Mouse (Mus musculus) liver, adult 2 months (tissue): Measurements from ENCODE around the gene Ebf1. TPM values are rescaled to one million over a fixed set of nuclear protein-coding genes. Genes with fewer than 3 reads are reported as not detected.

Experiments
- DNase-seq: peaks from one replicate; pipeline ENCODE4 v3.0.0-alpha.2; 2011; ENCODE audit warnings: low read depth, low spot score; ENCODE audit errors: extremely low read depth
- H3K27ac ChIP-seq: fragments of 200-500 bp; replicated peaks from 2 replicates; pipeline ENCODE4 v1.5.1; 2012; ENCODE audit warnings: low read depth, mild to moderate bottlenecking, control low read depth, inconsistent platforms, low read length; ENCODE audit not compliant: insufficient read depth
- H3K27me3 ChIP-seq: fragments of 200-500 bp; 2 replicates; pipeline ENCODE4 v1.6.1; 2012; ENCODE audit warnings: mild to moderate bottlenecking, moderate library complexity, low read length, inconsistent platforms; ENCODE audit not compliant: control insufficient read depth, insufficient read depth
- H3K36me3 ChIP-seq: fragments of 200-500 bp; 2 replicates; pipeline ENCODE4 v1.6.1; 2012; ENCODE audit warnings: low read length, inconsistent platforms; ENCODE audit not compliant: control insufficient read depth, insufficient read depth
- H3K4me1 ChIP-seq: fragments of 200-500 bp; 2 replicates; pipeline ENCODE4 v1.6.1; 2011; ENCODE audit warnings: low read length; ENCODE audit not compliant: control insufficient read depth, insufficient read depth
- H3K4me3 ChIP-seq: fragments of 200-500 bp; 2 replicates; pipeline ENCODE4 v1.5.1; 2011; ENCODE audit warnings: low read depth, mild to moderate bottlenecking, control low read depth, low read length, moderate library complexity; ENCODE audit not compliant: insufficient read depth
- H3K79me2 ChIP-seq: fragments of 200-500 bp; 2 replicates; pipeline ENCODE4 v1.6.1; 2012; ENCODE audit warnings: inconsistent platforms, mild to moderate bottlenecking, low read length, moderate library complexity; ENCODE audit not compliant: control insufficient read depth, insufficient read depth
- H3K9ac ChIP-seq: fragments of 200-500 bp; 2 replicates; pipeline ENCODE4 v1.6.1; 2012; ENCODE audit warnings: low read depth, mild to moderate bottlenecking, control low read depth, inconsistent platforms, low read length
- CTCF ChIP-seq: fragments of 200-500 bp; IDR thresholded peaks from 2 replicates; pipeline ENCODE4 v1.5.1; 2011; ENCODE audit warnings: low read depth, low read length, control low read depth
- POLR2A ChIP-seq: fragments of 200-500 bp; IDR thresholded peaks from 2 replicates; pipeline ENCODE4 v1.6.1; 2011; ENCODE audit warnings: low read length, control low read depth; ENCODE audit not compliant: insufficient read depth; ENCODE audit errors: extremely low read depth
- WGBS: fragments of 180-500 bp; shearing (Covaris S2); methylation state at CpG from one replicate; pipeline ENCODE4 v1.1.7; 2018; 5-methylcytosine and 5-hydroxymethylcytosine counted together
- polyA plus RNA-seq: library from polyadenylated mRNA; depleted of rRNA; stranded (reverse); fragments of >200 nt; gene quantifications from 2 replicates; pipeline ENCODE4 v1.2.3, GENCODE M21; 2012
- total RNA-seq: library from RNA; depleted of rRNA; stranded (reverse); fragments of >200 nt; gene quantifications from 2 replicates; pipeline ENCODE4 v1.2.3, GENCODE M21; 2014

Gene Ebf1
- total and polyA plus RNA-seq, 2 experiments = 0.23 to 0.37 TPM

DNA sequence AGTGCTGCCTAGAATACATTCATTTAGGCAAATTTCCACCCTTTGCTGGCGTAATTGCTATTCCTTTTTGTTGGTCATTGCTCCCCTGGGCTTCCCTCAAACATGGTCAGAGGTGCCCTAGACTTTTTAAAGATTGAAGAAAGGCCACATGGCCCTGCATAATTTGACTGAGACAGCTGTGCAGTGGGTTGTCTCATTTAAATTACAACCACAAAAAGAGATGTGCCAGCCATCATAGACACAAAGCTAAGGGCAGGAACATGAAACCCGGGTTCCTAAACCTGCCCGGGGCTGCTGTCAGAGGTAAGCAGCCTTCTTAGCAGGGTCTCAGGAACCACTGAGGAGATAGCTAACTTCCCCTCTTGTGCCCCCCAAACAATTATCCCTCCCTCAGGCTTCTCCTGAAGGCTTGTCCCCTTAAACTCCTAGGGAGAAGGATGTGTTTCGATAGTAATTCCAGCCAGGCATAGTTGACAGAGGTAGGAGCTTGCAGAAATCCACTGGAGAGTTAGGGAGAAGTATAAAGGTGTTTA lies 46.6 kb downstream of the Ebf1 start:
- Histone ChIP-seq H3K4me1 (no peaks in the 10 kb centered on the region), H3K4me3 (no peak overlapping the region), H3K27ac (no peak overlapping the region), H3K79me2 (no peaks in the 10 kb centered on the region), H3K36me3 (no peaks in the 10 kb centered on the region), H3K9ac (no peak overlapping the region), H3K27me3 (no peaks in the 10 kb centered on the region; the same call in 1 of the 2 replicates)
- TF ChIP-seq POLR2A = no peak
- TF ChIP-seq CTCF = no peak
- 69% methylated on average over 4 of the region's 4 CpGs for WGBS
- DNase-seq = no peak

DNA sequence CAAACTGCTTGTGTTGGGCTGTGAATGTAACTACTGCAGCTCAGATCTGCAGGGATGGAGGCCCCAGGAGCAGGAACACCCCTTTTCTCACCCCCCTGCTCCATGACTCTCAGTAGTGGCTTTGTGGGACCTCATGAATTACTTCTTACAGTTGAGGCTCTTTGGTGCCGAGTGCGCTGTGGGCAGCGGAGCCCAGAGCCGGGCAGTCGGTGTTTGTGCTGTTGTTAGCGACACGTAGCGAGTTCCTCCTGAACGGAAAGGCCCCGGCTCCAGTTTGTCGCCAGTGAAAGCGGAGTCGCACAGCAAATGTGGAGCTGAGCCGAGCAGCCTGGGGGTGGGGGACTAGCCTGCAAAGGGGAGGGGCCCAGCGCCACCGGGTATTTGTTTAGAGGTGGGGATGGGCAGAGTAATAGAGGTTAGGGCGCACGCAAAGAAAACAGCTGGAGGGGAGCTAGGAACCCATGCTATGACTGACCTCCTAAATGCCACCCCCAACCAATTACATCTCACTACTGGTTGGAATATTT lies 48.1 kb downstream of the Ebf1 start:
- H3K9ac ChIP-seq = no peak overlapping the region
- DNase-seq = no peak
- H3K27me3 ChIP-seq = no peaks in the 10 kb centered on the region; the same call in 1 of the 2 replicates
- H3K4me1 ChIP-seq = no peaks in the 10 kb centered on the region
- no peak overlapping the region for H3K4me3 ChIP-seq
- H3K36me3 ChIP-seq = no peaks in the 10 kb centered on the region
- TF ChIP-seq POLR2A (no peak), CTCF (no peak)
- 17% methylated on average over 18 of the region's 18 CpGs for WGBS
- no peaks in the 10 kb centered on the region for H3K79me2 ChIP-seq
- no peak overlapping the region for H3K27ac ChIP-seq

GRCm38 (mm10) chr11:44665741-44666531 lies 48.8 kb downstream of the Ebf1 start:
- Histone ChIP-seq H3K4me3 (no peak overlapping the region), H3K27ac (no peak overlapping the region), H3K79me2 (no peaks in the 10 kb centered on the region), H3K36me3 (no peaks in the 10 kb centered on the region), H3K9ac (no peak overlapping the region), H3K4me1 (no peaks in the 10 kb centered on the region), H3K27me3 (no peaks in the 10 kb centered on the region; the same call in 1 of the 2 replicates)
- TF ChIP-seq CTCF (no peak), POLR2A (no peak)
- DNase-seq = no peak
- 63% methylated on average over 7 of the region's 7 CpGs for WGBS

GRCm38 (mm10) chr11:44666741-44667140 lies 49.6 kb downstream of the Ebf1 start:
- DNase-seq = no peak
- Histone ChIP-seq H3K27ac (no peak overlapping the region), H3K9ac (no peak overlapping the region), H3K4me3 (no peak overlapping the region), H3K27me3 (no peaks in the 10 kb centered on the region; the same call in 1 of the 2 replicates), H3K4me1 (no peaks in the 10 kb centered on the region), H3K79me2 (no peaks in the 10 kb centered on the region), H3K36me3 (no peaks in the 10 kb centered on the region)
- 71% methylated on average over 4 of the region's 4 CpGs for WGBS
- no peak for TF ChIP-seq POLR2A
- TF ChIP-seq CTCF = no peak

- Histone ChIP-seq H3K4me1 (peaks cover 5% of the 10 kb centered on the region; the same call in 1 of the 2 replicates), H3K36me3 (no peaks in the 10 kb centered on the region), H3K27me3 (no peaks in the 10 kb centered on the region), H3K4me3 (no peak overlapping the region), H3K9ac (no peak overlapping the region), H3K79me2 (no peaks in the 10 kb centered on the region), H3K27ac (no peak overlapping the region)
- WGBS = 87% methylated on average over 2 of the region's 2 CpGs
- TF ChIP-seq POLR2A (no peak), CTCF (no peak)
- no peak for DNase-seq
Measured at GRCm38 (mm10) chr11:44681306-44681705, 64.2 kb downstream of the Ebf1 start.
